Mouse (Mus musculus): ENCODE results near the gene Gspt1.

DNA sequence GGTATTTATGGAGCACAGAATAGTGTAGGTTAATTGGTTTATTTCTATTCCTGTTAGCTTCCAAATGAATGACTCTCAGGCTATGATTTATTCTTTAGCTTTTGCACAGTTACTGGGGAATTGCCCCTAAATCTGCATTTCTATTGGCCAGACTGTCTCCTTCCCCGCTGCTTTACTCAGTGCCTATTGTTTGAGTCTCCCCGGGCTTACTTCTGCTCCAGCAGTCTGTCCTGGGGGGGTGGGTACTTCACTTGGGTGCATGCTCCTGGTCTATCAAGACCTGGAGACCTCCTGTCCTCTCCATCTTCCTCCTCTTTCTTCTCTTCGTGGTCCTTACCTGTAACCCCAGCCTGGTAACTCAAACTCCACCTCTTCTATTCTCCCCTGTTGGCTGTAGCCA is 22.8 kb upstream of the Gspt1 start:
- no peak for TF ChIP-seq CTCF (IDR thresholded peaks at IDR 0.05)
- no peak for TF ChIP-seq POLR2A (IDR thresholded peaks at IDR 0.05; ENCODE audit: insufficient read depth, low read depth, low read length)
- TF ChIP-seq EP300 (IDR thresholded peaks at IDR 0.05; ENCODE audit: insufficient read depth, low read depth, low read length) = no peak

All from heart, adult 2 months (tissue).